9 mouse cellular contexts compared by ENCODE assay signal in genomic region chr14:22440341-22440999, GRCm38 (mm10).
DNase-seq lines count a peak whose midpoint lies in the region; ATAC-seq lines count a peak whose summit lies in the region.
"Had no signal": no experiment of that assay in that cellular context is flagged by ENCODE, and none has a peak within 500 bp of the region (broad histone marks: within the 10 kb centered on the region; RNA-seq: fewer than 3 reads in every experiment).

No protein-coding gene starts in this region.

- DNase-seq in heart, embryonic 10.5 days (ENCODE audit: low spot score), result no peak
- DNase-seq in heart, postnatal 14 days, result no peak
- peak; percentile 67 for DNase-seq in embryo, embryonic 10 days (ENCODE audit: low spot score)
- no peak for DNase-seq in urinary bladder, postnatal 36 days (ENCODE audit: low spot score in 2 of 2)
- no peak for DNase-seq in adipocyte (ENCODE audit: low spot score)

- H3K36me3 ChIP-seq in heart, embryonic 10.5 days, result no peaks in the 10 kb centered on the region
- no peaks in the 10 kb centered on the region for H3K36me3 ChIP-seq in hindbrain, embryonic 13.5 days
- H3K36me3 ChIP-seq in midbrain, embryonic 12.5 days, result no peaks in the 10 kb centered on the region

- H3K4me2 ChIP-seq in hindbrain, embryonic 13.5 days, result peak overlapping the region; percentile 25; the same call in 1 of the 2 replicates
- peak overlapping the region; percentile 32 for H3K4me2 ChIP-seq in midbrain, embryonic 12.5 days (replicated peaks)

- no peak overlapping the region for H3K27ac ChIP-seq in heart, embryonic 10.5 days
- H3K27ac ChIP-seq in hindbrain, embryonic 13.5 days, result peak overlapping the region; percentile 12; the same call in 1 of the 2 replicates
- H3K27ac ChIP-seq in midbrain, embryonic 12.5 days (replicated peaks), result no peak overlapping the region
- H3K27ac ChIP-seq: liver, embryonic 14.5 days had no signal

- no peaks in the 10 kb centered on the region for H3K9me3 ChIP-seq in heart, embryonic 10.5 days
- H3K9me3 ChIP-seq in hindbrain, embryonic 13.5 days, result no peaks in the 10 kb centered on the region
- no peaks in the 10 kb centered on the region for H3K9me3 ChIP-seq in midbrain, embryonic 12.5 days

- 7% methylated on average over 18 of the region's 18 CpGs for WGBS in heart, embryonic 10.5 days
- WGBS in hindbrain, embryonic 13.5 days, result 20% methylated on average over 18 of the region's 18 CpGs
- WGBS in midbrain, embryonic 12.5 days, result 25% methylated on average over 18 of the region's 18 CpGs

- intact Hi-C loops in heart, postnatal 14 days (cut with DNase I), result no loop called here

- peak; percentile 52; the same call in 1 of the 2 replicates for ATAC-seq in hindbrain, embryonic 13.5 days (ENCODE audit: low FRiP score)
- ATAC-seq in midbrain, embryonic 12.5 days (ENCODE audit: low FRiP score, low read depth), result no peak
- ATAC-seq in cerebellum, adult (ENCODE audit: insufficient number of reproducible peaks, low FRiP score, low TSS enrichment), result no peak

- H3K9ac ChIP-seq in hindbrain, embryonic 13.5 days, result no peak overlapping the region; the same call in 1 of the 2 replicates
- H3K9ac ChIP-seq in midbrain, embryonic 12.5 days (replicated peaks), result no peak overlapping the region
- H3K9ac ChIP-seq: liver, embryonic 14.5 days had no signal

- peaks cover 22% of the 10 kb centered on the region for H3K4me1 ChIP-seq in heart, embryonic 10.5 days
- H3K4me1 ChIP-seq in hindbrain, embryonic 13.5 days (replicated peaks), result peaks cover 50% of the 10 kb centered on the region
- peaks cover 33% of the 10 kb centered on the region for H3K4me1 ChIP-seq in midbrain, embryonic 12.5 days

- H3K4me3 ChIP-seq in heart, embryonic 10.5 days, result peak overlapping the region; percentile 36
- H3K4me3 ChIP-seq in hindbrain, embryonic 13.5 days, result no peak overlapping the region
- H3K4me3 ChIP-seq in midbrain, embryonic 12.5 days, result no peak overlapping the region

- H3K27me3 ChIP-seq in heart, embryonic 10.5 days (ENCODE audit: insufficient read depth, poor library complexity, severe bottlenecking), result peaks cover 28% of the 10 kb centered on the region
- no peaks in the 10 kb centered on the region; the same call in 1 of the 2 replicates for H3K27me3 ChIP-seq in hindbrain, embryonic 13.5 days
- peaks cover 38% of the 10 kb centered on the region for H3K27me3 ChIP-seq in midbrain, embryonic 12.5 days
